Mouse (Mus musculus) left cerebral cortex, adult 18-20 months (tissue): ENCODE data around the gene Ankrd63. TPM values are rescaled to one million over a fixed set of nuclear protein-coding genes. Genes with fewer than 3 reads are reported as not detected.
"Not testable (repeated sequence)": the region's sequence is repeated elsewhere in the genome, so short reads cannot be mapped to it uniquely, and the experiment has no call there.

ENCODE experiments used
- DNase-seq, 2 experiments: peaks; one replicate each; pipeline ENCODE4 v3.0.0; 2021 to 2022; ENCODE audit warnings: low spot score in 2 of 2, mixed read lengths in 1 of 2
- total RNA-seq, 2 experiments: library from RNA; stranded (reverse); gene quantifications; 2 replicates each; pipeline ENCODE4 v1.2.3; 2021

The Ankrd63 gene
- total RNA-seq, 2 experiments from 2014 or later, result 27.5 to 33.7 TPM

- peak; percentile 27 to 30 for DNase-seq
Observed at GRCm38 (mm10) chr2:118663804-118664766, 39.7 kb downstream of the Ankrd63 start.

- DNase-seq, result peak; percentile 65 to 68
Observed at GRCm38 (mm10) chr2:118662902-118663803, 40.6 kb downstream of the Ankrd63 start, which contains the start of gene Pak6. Gene Pak6, plus strand, starts transcription at chr2:118663303.

GRCm38 (mm10) chr2:118661891-118662290 lies 41.9 kb downstream of the Ankrd63 start:
- DNase-seq, result no peak

GRCm38 (mm10) chr2:118659998-118660452 lies 43.7 kb downstream of the Ankrd63 start:
- peak; percentile 33 to 45 for DNase-seq

- DNase-seq, result no peak
Observed at GRCm38 (mm10) chr2:118659493-118659892, 44.3 kb downstream of the Ankrd63 start.

GRCm38 (mm10) chr2:118659077-118659476 lies 44.7 kb downstream of the Ankrd63 start:
- DNase-seq, result peak; percentile 23 to 52

- DNase-seq, result no peak
Observed at GRCm38 (mm10) chr2:118658457-118658856, 45.3 kb downstream of the Ankrd63 start.

GRCm38 (mm10) chr2:118656688-118657281 lies 47.0 kb downstream of the Ankrd63 start:
- no peak for DNase-seq

GRCm38 (mm10) chr2:118650697-118651096 lies 53.1 kb downstream of the Ankrd63 start:
- DNase-seq, result not testable (repeated sequence)

Other genes starting within 250 kb of the Ankrd63 start
- gene Srp14, start 224.3 kb downstream of the Ankrd63 start, total RNA-seq, result 100 to 1,000 TPM; 160 to 170 TPM
- 1 to 10 TPM; 1.8 TPM for gene Bmf, start 154.3 kb downstream of the Ankrd63 start, total RNA-seq
- 1 to 10 TPM; 1.0 to 1.1 TPM for gene Bub1b, start 105.8 kb downstream of the Ankrd63 start, total RNA-seq
- gene Pak6, start 40.7 kb downstream of the Ankrd63 start, total RNA-seq, result 10 to 100 TPM; 79.7 to 86.4 TPM
- 1 to 10 TPM; 3.0 to 3.1 TPM for gene Plcb2, start 24.5 kb upstream of the Ankrd63 start, total RNA-seq
- 10 to 100 TPM; 48.7 to 49.6 TPM for gene Inafm2, start 41.8 kb upstream of the Ankrd63 start, total RNA-seq
- 1 to 10 TPM; 4.4 to 4.8 TPM for gene Ccdc9b, start 58.7 kb upstream of the Ankrd63 start, total RNA-seq
- not detected for gene Phgr1, start 68.8 kb upstream of the Ankrd63 start, total RNA-seq
- gene Disp2, start 75.8 kb upstream of the Ankrd63 start, total RNA-seq, result 100 to 1,000 TPM; 184 to 206 TPM
- gene Knstrn, start 110.0 kb upstream of the Ankrd63 start, total RNA-seq, result 1 to 10 TPM; 1.5 to 1.7 TPM
- 10 to 100 TPM; 63.1 to 68.5 TPM for gene Ivd, start 158.0 kb upstream of the Ankrd63 start, total RNA-seq
- gene Bahd1, start 196.4 kb upstream of the Ankrd63 start, total RNA-seq, result 10 to 100 TPM; 53.2 to 61.6 TPM
- 1 to 10 TPM; 1.8 to 2.9 TPM for gene Chst14, start 222.5 kb upstream of the Ankrd63 start, total RNA-seq